Mouse (Mus musculus) forebrain, embryonic 14.5 days (tissue): ENCODE results near the gene Sptbn4. TPM values are rescaled to one million over a fixed set of nuclear protein-coding genes. Genes with fewer than 3 reads are reported as not detected.
"Not testable (repeated sequence)": the region's sequence is repeated elsewhere in the genome, so short reads cannot be mapped to it uniquely, and the experiment has no call there.

Experiments
- ATAC-seq: fragments of 200-750 bp; cut with Nextera tagmentation; 2 replicates; pipeline ENCODE4 v1.8.0; 2017; ENCODE audit warnings: mild to moderate bottlenecking, moderate library complexity
- DNase-seq: peaks from one replicate; pipeline ENCODE4 v3.0.0-alpha.2; 2015; ENCODE audit warnings: low spot score
- H3K27ac ChIP-seq: fragments of 300-500 bp; sonication (generic); 2 replicates; pipeline ENCODE4 v1.5.1; 2014; ENCODE audit warnings: low read depth, mild to moderate bottlenecking, control low read depth, low read length, moderate library complexity
- H3K27me3 ChIP-seq: fragments of 300-500 bp; sonication (generic); replicated peaks from 2 replicates; pipeline ENCODE4 v1.6.1; 2014; ENCODE audit warnings: low read length, control low read depth, mixed read lengths; ENCODE audit not compliant: control insufficient read depth, insufficient read depth
- H3K36me3 ChIP-seq: fragments of 300-500 bp; sonication (generic); 2 replicates; pipeline ENCODE4 v1.6.1; 2014; ENCODE audit warnings: low read length, control low read depth; ENCODE audit not compliant: control insufficient read depth, insufficient read depth
- H3K4me1 ChIP-seq: fragments of 300-500 bp; sonication (generic); 2 replicates; pipeline ENCODE4 v1.6.1; 2014; ENCODE audit warnings: antibody characterized with exemption, low read length, control low read depth; ENCODE audit not compliant: control insufficient read depth, insufficient read depth
- H3K4me2 ChIP-seq: fragments of 300-500 bp; sonication (generic); 2 replicates; pipeline ENCODE4 v1.6.1; 2014; ENCODE audit warnings: mild to moderate bottlenecking, control low read depth, low read length
- H3K4me3 ChIP-seq: fragments of 300-500 bp; sonication (generic); 2 replicates; pipeline ENCODE4 v1.5.1; 2014; ENCODE audit warnings: low read depth, low read length, control low read depth
- H3K9ac ChIP-seq: fragments of 300-500 bp; sonication (generic); 2 replicates; pipeline ENCODE4 v1.6.1; 2014; ENCODE audit warnings: mild to moderate bottlenecking, low read length, control low read depth, moderate library complexity
- H3K9me3 ChIP-seq: fragments of 300-500 bp; sonication (generic); replicated peaks from 2 replicates; pipeline ENCODE4 v1.6.1; 2016; ENCODE audit warnings: low read length, control low read depth, mixed read lengths; ENCODE audit not compliant: control insufficient read depth
- WGBS: fragments of 180-500 bp; shearing (Covaris S2); extraction: QIAGEN DNeasy Blood & Tissue Kit; methylation state at CpG from one replicate; pipeline ENCODE4 v1.1.7; 2014; 5-methylcytosine and 5-hydroxymethylcytosine counted together
- polyA plus RNA-seq: library from polyadenylated mRNA; unstranded; fragments of >200 nt; fragmentation: Nextera tagmentation; extraction: Ambion mirVana; gene quantifications from 2 replicates; pipeline ENCODE4 v1.2.1, GENCODE M21; 2014

Gene Sptbn4
- polyA plus RNA-seq: 1.6 and 1.7 TPM in 2 replicates

DNA sequence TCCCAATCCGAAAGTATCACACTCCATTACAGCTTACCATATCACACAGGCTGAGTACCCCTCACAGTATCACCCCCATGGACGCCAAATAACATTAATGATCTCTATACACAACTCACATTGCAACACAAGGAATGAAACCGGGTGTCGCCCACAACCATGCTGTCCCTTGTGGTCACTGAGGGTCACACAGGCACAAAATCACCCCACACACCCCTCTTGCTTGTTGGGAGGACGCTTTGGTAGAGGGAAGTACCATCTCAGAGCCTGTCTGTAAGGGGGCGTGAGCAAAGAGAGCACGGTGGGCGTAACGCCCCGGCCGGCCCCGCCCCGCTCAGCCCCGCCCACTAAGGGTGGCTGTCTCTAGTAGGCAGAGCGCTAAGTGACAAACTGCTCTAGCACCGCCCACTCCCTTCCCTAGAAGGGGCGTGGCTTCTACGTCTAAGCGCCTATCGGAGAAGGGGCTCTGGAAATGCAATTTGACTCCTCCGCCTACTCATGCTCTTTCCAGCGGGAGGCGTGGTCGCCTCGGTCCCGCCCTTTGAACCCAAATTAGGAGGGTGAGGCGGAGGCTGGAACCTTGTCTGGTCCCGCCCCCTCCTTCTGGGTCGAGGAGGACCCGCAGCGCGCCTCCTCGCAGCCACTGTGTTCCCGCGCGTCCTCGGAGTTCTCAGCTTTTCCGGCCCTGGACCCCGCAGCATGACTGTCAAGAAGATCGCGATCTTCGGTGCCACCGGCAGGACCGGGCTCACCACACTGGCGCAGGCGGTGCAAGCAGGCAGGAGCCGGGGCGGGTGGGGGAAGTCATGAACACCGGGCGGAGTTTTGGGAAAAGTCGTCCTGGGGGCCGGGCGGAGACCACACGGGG lies at the start of gene Sptbn4, which contains the start of gene Blvrb:
Gene Sptbn4 (minus strand): TSS at position 268 of the 868 bp plus-strand sequence.
Gene Blvrb (plus strand): TSS at position 560 of the 868 bp plus-strand sequence.
- H3K4me2 ChIP-seq: peak within 1 kb of the TSS; percentile 86
- H3K36me3 ChIP-seq: no peaks in the 10 kb centered on the region
- ATAC-seq (peak; percentile 93), DNase-seq (peak; percentile 99)
- peak within 1 kb of the TSS; percentile 84 for H3K9ac ChIP-seq
- under 1% methylated on average over 53 of the region's 54 CpGs for WGBS
- peak within 1 kb of the TSS; percentile 18; the same call in 1 of the 2 replicates for H3K27ac ChIP-seq
- H3K27me3 ChIP-seq: peaks cover 17% of the 10 kb centered on the region; the same call in 1 of the 2 replicates
- no peaks in the 10 kb centered on the region for H3K9me3 ChIP-seq
- H3K4me3 ChIP-seq: peak within 1 kb of the TSS; percentile 55
- H3K4me1 ChIP-seq: 0 out of 2 replicates have a peak, but pooled peaks cover 6% of the 10 kb centered on the region

DNA sequence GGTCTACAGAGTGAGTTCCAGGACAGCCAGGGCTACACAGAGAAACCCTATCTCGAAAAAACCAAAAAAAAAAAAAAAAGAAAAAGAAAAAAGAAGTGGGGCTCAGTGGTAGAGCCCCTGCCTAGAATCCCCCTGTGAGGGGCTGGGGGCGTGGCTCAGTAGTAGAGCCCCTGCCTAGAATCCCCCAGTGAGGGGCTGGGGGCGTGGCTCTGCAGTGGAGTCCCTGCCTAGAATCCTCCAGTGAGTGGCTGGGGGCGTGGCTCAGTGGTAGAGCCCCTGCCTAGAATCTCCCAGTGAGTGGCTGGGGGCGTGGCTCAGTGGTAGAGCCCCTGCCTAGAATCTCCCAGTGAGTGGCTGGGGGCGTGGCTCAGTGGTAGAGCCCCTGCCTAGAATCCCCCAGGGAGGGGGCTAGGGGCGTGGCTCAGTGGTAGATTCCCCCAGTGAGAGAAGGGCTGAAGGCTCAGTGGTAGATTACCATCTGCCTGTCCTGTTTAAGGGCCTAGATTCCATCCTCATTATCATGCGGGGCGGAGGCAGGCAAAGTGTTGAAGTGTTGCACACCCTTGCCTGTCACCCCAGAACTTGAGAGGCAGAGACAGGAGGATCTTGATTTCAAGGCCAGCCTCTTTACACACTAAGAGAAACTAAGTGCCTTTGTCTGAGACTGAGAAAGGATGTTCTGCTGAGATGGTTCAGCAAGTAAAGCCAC lies 47.3 kb upstream of the Sptbn4 start:
- H3K27me3 ChIP-seq, H3K9me3 ChIP-seq, H3K36me3 ChIP-seq, H3K4me2 ChIP-seq, H3K9ac ChIP-seq, H3K4me1 ChIP-seq, H3K4me3 ChIP-seq, ATAC-seq, H3K27ac ChIP-seq, DNase-seq: not testable (repeated sequence)
- WGBS: 80% methylated on average over 9 of the region's 9 CpGs

DNA sequence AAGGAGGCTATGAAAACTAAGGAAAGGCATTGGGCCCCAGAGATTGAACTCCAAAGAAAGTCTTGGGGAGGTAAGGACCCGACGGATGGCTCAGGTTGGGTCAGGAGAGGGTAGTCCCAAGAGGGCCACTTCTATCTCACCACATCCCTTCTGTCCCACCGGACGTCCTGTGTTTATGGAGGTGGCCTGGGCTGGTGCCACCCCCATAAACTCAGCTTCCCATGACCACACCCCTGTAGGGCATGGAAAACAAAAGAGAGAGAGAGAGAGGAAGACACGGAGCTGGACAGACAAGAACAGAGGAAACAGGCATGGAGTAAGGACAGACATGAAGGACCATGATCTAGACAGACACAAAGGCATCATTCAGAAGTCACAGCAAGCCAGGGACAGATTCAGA lies 46.0 kb upstream of the Sptbn4 start:
- Histone ChIP-seq H3K4me2 (no peak overlapping the region), H3K27me3 (no peaks in the 10 kb centered on the region), H3K27ac (no peak overlapping the region), H3K9ac (no peak overlapping the region), H3K36me3 (no peaks in the 10 kb centered on the region), H3K4me3 (no peak overlapping the region), H3K4me1 (no peaks in the 10 kb centered on the region), H3K9me3 (no peaks in the 10 kb centered on the region)
- 92% methylated on average over 5 of the region's 5 CpGs for WGBS
- DNase-seq (no peak), ATAC-seq (no peak)

DNA sequence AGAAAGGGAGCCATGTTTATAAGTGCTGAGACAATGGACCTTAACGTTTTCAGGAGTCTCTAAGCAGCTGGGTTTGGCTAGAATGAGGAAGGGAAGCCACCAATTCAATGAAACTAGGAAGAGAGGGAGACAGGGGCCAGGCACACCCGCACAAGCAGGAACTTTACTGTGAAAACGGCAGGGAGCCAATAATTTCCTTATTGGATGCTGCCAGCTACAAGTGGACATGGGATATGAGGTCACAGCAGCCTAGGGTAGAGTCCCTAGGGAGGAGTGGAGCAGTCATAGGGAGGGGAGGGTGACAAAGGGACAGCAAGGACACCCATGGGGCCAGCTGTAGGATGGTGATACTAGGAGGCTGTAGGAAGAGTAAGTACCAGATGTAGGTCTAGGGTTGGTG lies 45.5 kb upstream of the Sptbn4 start:
- Histone ChIP-seq H3K4me2 (no peak overlapping the region), H3K36me3 (no peaks in the 10 kb centered on the region), H3K9ac (no peak overlapping the region), H3K4me1 (no peaks in the 10 kb centered on the region), H3K4me3 (no peak overlapping the region), H3K9me3 (no peaks in the 10 kb centered on the region), H3K27ac (no peak overlapping the region), H3K27me3 (no peaks in the 10 kb centered on the region)
- ATAC-seq (no peak), DNase-seq (no peak)
- 81% methylated on average over 3 of the region's 3 CpGs for WGBS

DNA sequence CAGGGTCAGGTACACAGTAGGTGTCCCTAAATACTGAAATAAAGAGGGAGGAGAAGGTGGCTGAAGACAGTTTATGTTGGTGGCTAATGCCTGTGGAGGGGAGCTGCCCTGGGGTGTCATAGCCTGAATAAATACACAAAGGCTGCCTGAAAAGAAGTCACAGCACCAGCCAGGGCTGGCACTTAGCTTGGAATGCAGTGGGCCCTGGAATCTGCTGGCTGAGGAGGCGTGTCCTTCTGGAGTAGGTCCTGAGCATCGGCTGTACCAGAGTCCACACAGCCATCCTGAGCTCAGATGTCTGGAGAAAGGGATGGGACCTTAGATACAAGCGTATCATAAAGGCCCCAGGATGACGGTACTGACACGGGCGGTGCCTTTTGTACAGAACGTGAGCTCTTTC lies 44.4 kb upstream of the Sptbn4 start:
- ATAC-seq (no peak), DNase-seq (no peak)
- Histone ChIP-seq H3K4me2 (no peak overlapping the region), H3K9me3 (no peaks in the 10 kb centered on the region), H3K4me1 (no peaks in the 10 kb centered on the region), H3K27me3 (no peaks in the 10 kb centered on the region), H3K27ac (no peak overlapping the region), H3K36me3 (no peaks in the 10 kb centered on the region), H3K4me3 (no peak overlapping the region), H3K9ac (no peak overlapping the region)
- 79% methylated on average over 7 of the region's 7 CpGs for WGBS

DNA sequence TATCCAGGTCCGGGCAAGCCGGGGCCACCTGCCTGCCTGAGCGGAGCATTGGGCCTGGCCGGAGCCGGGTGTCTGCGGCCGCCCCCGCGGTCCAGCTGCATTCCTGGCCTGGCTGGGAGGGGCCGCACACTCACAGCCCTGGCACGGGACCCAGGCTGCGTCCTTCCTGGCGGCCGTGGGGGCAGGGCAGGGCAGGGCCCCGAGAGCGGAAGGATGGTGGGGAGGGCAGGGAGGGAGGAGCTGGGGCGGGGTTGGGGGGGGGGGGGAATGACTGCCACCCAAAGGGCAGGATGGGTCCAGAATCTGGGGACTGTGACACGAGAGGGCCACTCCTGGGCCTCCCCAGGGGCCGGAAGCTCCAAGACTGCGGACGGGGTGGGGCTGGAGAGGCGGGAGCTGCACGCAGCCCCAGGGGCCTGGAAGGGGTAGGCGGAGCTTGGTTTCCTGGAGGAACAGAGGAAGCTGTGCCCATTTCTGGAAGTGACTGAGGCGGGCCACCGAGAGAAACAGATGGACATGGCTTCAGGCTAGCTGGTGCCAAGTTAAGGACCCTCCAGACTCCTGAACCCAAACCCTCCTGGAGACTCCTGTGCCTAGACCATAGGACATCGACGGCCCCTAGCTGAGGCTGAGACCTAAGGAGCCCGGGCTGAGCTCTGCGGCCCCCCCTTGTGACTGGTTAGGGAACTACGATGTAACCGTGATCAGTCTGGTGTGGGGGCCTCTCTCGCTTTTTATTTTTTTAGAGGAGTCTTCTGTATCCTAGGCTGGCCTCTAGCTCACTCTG lies 43.2 kb upstream of the Sptbn4 start:
- peak overlapping the region; percentile 48 for H3K27ac ChIP-seq
- H3K4me1 ChIP-seq: peaks cover 3% of the 10 kb centered on the region; the same call in 1 of the 2 replicates
- no peaks in the 10 kb centered on the region for H3K9me3 ChIP-seq
- WGBS: under 1% methylated on average over 29 of the region's 33 CpGs
- no peaks in the 10 kb centered on the region for H3K27me3 ChIP-seq
- H3K4me3 ChIP-seq: peak overlapping the region; percentile 29
- H3K36me3 ChIP-seq: no peaks in the 10 kb centered on the region
- ATAC-seq (peak; percentile 25), DNase-seq (peak; percentile 77)
- H3K9ac ChIP-seq: peak overlapping the region; percentile 60
- H3K4me2 ChIP-seq: peak overlapping the region; percentile 51

DNA sequence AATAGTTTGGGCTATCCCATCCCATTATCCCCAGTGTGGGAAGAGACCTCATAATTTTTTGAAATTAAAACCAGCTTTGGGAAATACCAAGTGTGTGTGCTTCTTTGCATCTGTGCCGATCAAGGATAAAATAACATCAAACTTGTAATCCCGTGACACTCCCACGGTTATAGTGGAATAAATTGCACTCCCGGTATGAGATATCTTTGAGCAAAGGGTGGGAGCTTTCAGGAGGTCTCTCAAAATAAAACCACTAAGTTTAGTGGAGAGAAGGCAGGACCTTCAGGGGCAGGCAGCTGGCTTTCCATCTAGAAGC lies 42.7 kb upstream of the Sptbn4 start:
- Histone ChIP-seq H3K27me3 (no peaks in the 10 kb centered on the region), H3K36me3 (no peaks in the 10 kb centered on the region), H3K27ac (peak overlapping the region; percentile 48; the same call in 1 of the 2 replicates), H3K9me3 (no peaks in the 10 kb centered on the region), H3K4me2 (peak overlapping the region; percentile 51), H3K4me1 (peaks cover 3% of the 10 kb centered on the region; the same call in 1 of the 2 replicates), H3K9ac (peak overlapping the region; percentile 60; the same call in 1 of the 2 replicates), H3K4me3 (peak overlapping the region; percentile 29)
- 41% methylated on average over 4 of the region's 4 CpGs for WGBS
- ATAC-seq: no peak
- no peak for DNase-seq

DNA sequence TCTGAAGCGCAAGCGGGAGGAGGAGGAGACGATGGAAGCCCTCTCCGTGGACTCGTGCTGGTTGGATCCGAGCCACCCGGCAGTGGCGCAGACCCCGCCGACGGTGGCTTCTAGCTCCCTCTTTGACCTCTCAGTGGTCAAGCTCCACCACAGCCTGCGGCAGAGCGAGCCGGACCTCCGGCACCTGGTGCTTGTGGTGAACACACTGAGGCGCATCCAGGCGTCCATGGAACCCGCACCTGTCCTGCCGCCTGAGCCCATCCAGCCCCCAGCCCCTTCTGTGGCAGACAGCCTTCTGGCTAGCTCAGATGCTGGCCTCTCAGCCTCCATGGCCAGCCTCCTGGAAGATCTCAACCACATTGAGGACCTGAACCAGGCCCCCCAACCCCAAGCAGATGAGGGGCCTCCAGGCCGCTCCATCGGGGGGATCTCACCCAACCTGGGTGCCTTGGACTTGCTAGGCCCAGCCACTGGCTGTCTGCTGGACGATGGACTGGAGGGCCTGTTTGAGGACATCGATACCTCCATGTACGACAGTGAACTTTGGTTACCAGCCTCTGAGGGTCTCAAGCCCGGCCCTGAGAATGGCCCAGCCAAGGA lies 41.9 kb upstream of the Sptbn4 start:
- H3K9me3 ChIP-seq: no peaks in the 10 kb centered on the region
- H3K36me3 ChIP-seq: no peaks in the 10 kb centered on the region
- H3K4me3 ChIP-seq: no peak overlapping the region
- no peak overlapping the region for H3K9ac ChIP-seq
- WGBS: 90% methylated on average over 25 of the region's 25 CpGs
- ATAC-seq: no peak
- no peak overlapping the region for H3K27ac ChIP-seq
- no peak overlapping the region for H3K4me2 ChIP-seq
- H3K4me1 ChIP-seq: peaks cover 3% of the 10 kb centered on the region; the same call in 1 of the 2 replicates
- no peak for DNase-seq
- no peaks in the 10 kb centered on the region for H3K27me3 ChIP-seq
